Mouse (Mus musculus): ENCODE data around the gene 2010111I01Rik. TPM values are rescaled to one million over a fixed set of nuclear protein-coding genes. Genes with fewer than 3 reads are reported as not detected.

The 2010111I01Rik gene
- total RNA-seq, 1 experiment = 58.3 TPM

GRCm38 (mm10) chr13:63138376-63139048 lies 173.8 kb downstream of the 2010111I01Rik start:
- in situ Hi-C loops (cut with MboI; ENCODE audit: low sequenced_read_pairs in 2 of 2, unreplicated experiment in 2 of 2) = no loop called here
- Histone ChIP-seq H3K4me1 (ENCODE audit: control insufficient read depth in 2 of 2, insufficient read depth in 2 of 2, low read length in 2 of 2, poor library complexity in 1 of 2) (no peaks in the 10 kb centered on the region), H3K4me3 (ENCODE audit: insufficient read depth in 1 of 2, low read depth in 1 of 2, low read length in 2 of 2, poor library complexity in 1 of 2, severe bottlenecking in 1 of 2) (no peak overlapping the region), H3K9ac (ENCODE audit: insufficient read depth, low read depth, low read length, poor library complexity, severe bottlenecking) (no peak overlapping the region), H3K36me3 (ENCODE audit: control insufficient read depth, insufficient read depth, low read length, poor library complexity, severe bottlenecking) (no peaks in the 10 kb centered on the region), H3K9me3 (ENCODE audit: control insufficient read depth, insufficient read depth, low read depth, low read length) (no peaks in the 10 kb centered on the region), H3K27ac (ENCODE audit: insufficient read depth, low read depth, low read length, poor library complexity, severe bottlenecking) (no peak overlapping the region)
- DNase-seq (ENCODE audit: low read depth, low spot score) = no peak
- TF ChIP-seq HCFC1 (IDR thresholded peaks at IDR 0.05; ENCODE audit: borderline replicate concordance, insufficient read depth, low read length) (no peak), ZC3H11A (IDR thresholded peaks at IDR 0.05; ENCODE audit: borderline replicate concordance, low read depth, low read length) (no peak), ZNF384 (IDR thresholded peaks at IDR 0.05; ENCODE audit: low read depth, low read length) (no peak), CHD2 (IDR thresholded peaks at IDR 0.05; ENCODE audit: low read depth, low read length) (no peak)

GRCm38 (mm10) chr13:63139463-63140226 lies 175.0 kb downstream of the 2010111I01Rik start:
- no peak overlapping the region for H3K9ac ChIP-seq (ENCODE audit: insufficient read depth, low read depth, low read length, poor library complexity, severe bottlenecking)
- no peaks in the 10 kb centered on the region for H3K36me3 ChIP-seq (ENCODE audit: control insufficient read depth, insufficient read depth, low read length, poor library complexity, severe bottlenecking)
- H3K9me3 ChIP-seq (ENCODE audit: control insufficient read depth, insufficient read depth, low read depth, low read length) = no peaks in the 10 kb centered on the region
- H3K27ac ChIP-seq (ENCODE audit: insufficient read depth, low read depth, low read length, poor library complexity, severe bottlenecking) = no peak overlapping the region
- DNase-seq (ENCODE audit: low read depth, low spot score) = no peak
- no peaks in the 10 kb centered on the region for H3K4me1 ChIP-seq (ENCODE audit: control insufficient read depth in 2 of 2, insufficient read depth in 2 of 2, low read length in 2 of 2, poor library complexity in 1 of 2)
- in situ Hi-C loops (cut with MboI; ENCODE audit: low sequenced_read_pairs in 2 of 2, unreplicated experiment in 2 of 2) = no loop called here
- TF ChIP-seq ZNF384 (IDR thresholded peaks at IDR 0.05; ENCODE audit: low read depth, low read length) (no peak), HCFC1 (IDR thresholded peaks at IDR 0.05; ENCODE audit: borderline replicate concordance, insufficient read depth, low read length) (no peak), MAFK (IDR thresholded peaks at IDR 0.05; ENCODE audit: insufficient read depth, low read depth, low read length) (no peak), CHD2 (IDR thresholded peaks at IDR 0.05; ENCODE audit: low read depth, low read length) (no peak), ZC3H11A (IDR thresholded peaks at IDR 0.05; ENCODE audit: borderline replicate concordance, low read depth, low read length) (no peak)
- no peak overlapping the region for H3K4me3 ChIP-seq (ENCODE audit: insufficient read depth in 1 of 2, low read depth in 1 of 2, low read length in 2 of 2, poor library complexity in 1 of 2, severe bottlenecking in 1 of 2)

- Histone ChIP-seq H3K9me3 (ENCODE audit: control insufficient read depth, insufficient read depth, low read depth, low read length) (no peaks in the 10 kb centered on the region), H3K4me3 (ENCODE audit: insufficient read depth in 1 of 2, low read depth in 1 of 2, low read length in 2 of 2, poor library complexity in 1 of 2, severe bottlenecking in 1 of 2) (no peak overlapping the region), H3K27ac (ENCODE audit: insufficient read depth, low read depth, low read length, poor library complexity, severe bottlenecking) (no peak overlapping the region), H3K9ac (ENCODE audit: insufficient read depth, low read depth, low read length, poor library complexity, severe bottlenecking) (no peak overlapping the region), H3K36me3 (ENCODE audit: control insufficient read depth, insufficient read depth, low read length, poor library complexity, severe bottlenecking) (no peaks in the 10 kb centered on the region), H3K4me1 (ENCODE audit: control insufficient read depth in 2 of 2, insufficient read depth in 2 of 2, low read length in 2 of 2, poor library complexity in 1 of 2) (no peaks in the 10 kb centered on the region)
- TF ChIP-seq CHD2 (IDR thresholded peaks at IDR 0.05; ENCODE audit: low read depth, low read length) = no peak
- TF ChIP-seq MAFK (IDR thresholded peaks at IDR 0.05; ENCODE audit: insufficient read depth, low read depth, low read length) = no peak
- no peak for TF ChIP-seq ZNF384 (IDR thresholded peaks at IDR 0.05; ENCODE audit: low read depth, low read length)
- no peak for DNase-seq (ENCODE audit: low read depth, low spot score)
- in situ Hi-C loops (cut with MboI; ENCODE audit: low sequenced_read_pairs in 2 of 2, unreplicated experiment in 2 of 2) = no loop called here
Observed at GRCm38 (mm10) chr13:63140784-63141183, 176.1 kb downstream of the 2010111I01Rik start.

GRCm38 (mm10) chr13:63141275-63141674 lies 176.6 kb downstream of the 2010111I01Rik start:
- TF ChIP-seq ZNF384 (IDR thresholded peaks at IDR 0.05; ENCODE audit: low read depth, low read length) (no peak), HCFC1 (IDR thresholded peaks at IDR 0.05; ENCODE audit: borderline replicate concordance, insufficient read depth, low read length) (no peak), MAFK (IDR thresholded peaks at IDR 0.05; ENCODE audit: insufficient read depth, low read depth, low read length) (no peak), CHD2 (IDR thresholded peaks at IDR 0.05; ENCODE audit: low read depth, low read length) (no peak), ZC3H11A (IDR thresholded peaks at IDR 0.05; ENCODE audit: borderline replicate concordance, low read depth, low read length) (no peak)
- Histone ChIP-seq H3K36me3 (ENCODE audit: control insufficient read depth, insufficient read depth, low read length, poor library complexity, severe bottlenecking) (no peaks in the 10 kb centered on the region), H3K9me3 (ENCODE audit: control insufficient read depth, insufficient read depth, low read depth, low read length) (no peaks in the 10 kb centered on the region), H3K4me1 (ENCODE audit: control insufficient read depth in 2 of 2, insufficient read depth in 2 of 2, low read length in 2 of 2, poor library complexity in 1 of 2) (no peaks in the 10 kb centered on the region), H3K4me3 (ENCODE audit: insufficient read depth in 1 of 2, low read depth in 1 of 2, low read length in 2 of 2, poor library complexity in 1 of 2, severe bottlenecking in 1 of 2) (no peak overlapping the region), H3K27ac (ENCODE audit: insufficient read depth, low read depth, low read length, poor library complexity, severe bottlenecking) (no peak overlapping the region), H3K9ac (ENCODE audit: insufficient read depth, low read depth, low read length, poor library complexity, severe bottlenecking) (no peak overlapping the region)
- DNase-seq (ENCODE audit: low read depth, low spot score) = no peak
- in situ Hi-C loops (cut with MboI; ENCODE audit: low sequenced_read_pairs in 2 of 2, unreplicated experiment in 2 of 2) = no loop called here
